Mouse (Mus musculus): ENCODE data around the gene Tcea3.

DNA sequence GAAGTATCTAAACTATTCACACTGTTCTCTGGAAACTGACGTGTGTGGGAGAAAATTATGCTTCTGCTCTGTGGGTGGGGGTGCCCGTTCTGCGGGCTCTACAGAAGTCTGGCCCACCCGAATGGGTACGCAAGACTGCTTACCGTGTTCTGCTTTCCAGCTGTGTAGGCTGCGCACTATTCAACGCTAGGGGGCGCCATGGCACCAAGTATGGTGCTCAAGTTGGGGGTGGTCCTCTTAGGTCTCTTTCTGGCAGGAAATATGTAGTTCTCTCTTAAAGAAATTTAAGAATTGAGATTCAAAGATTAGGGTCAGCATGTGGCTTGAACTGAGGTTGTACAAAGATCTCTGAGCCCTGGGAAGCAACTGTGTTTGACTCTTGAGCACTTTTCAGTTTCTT, 45.0 kb upstream of the Tcea3 start:
- TF ChIP-seq CTCF (IDR thresholded peaks at IDR 0.05; ENCODE audit: low read depth) (peak; percentile 94), EP300 (optimal IDR thresholded peaks at IDR 0.05) (no peak)
